Mouse (Mus musculus): ENCODE results near the gene Coq4.
A peak's percentile ranks its signal among the peaks of the same experiment; 100 is the strongest.

DNA sequence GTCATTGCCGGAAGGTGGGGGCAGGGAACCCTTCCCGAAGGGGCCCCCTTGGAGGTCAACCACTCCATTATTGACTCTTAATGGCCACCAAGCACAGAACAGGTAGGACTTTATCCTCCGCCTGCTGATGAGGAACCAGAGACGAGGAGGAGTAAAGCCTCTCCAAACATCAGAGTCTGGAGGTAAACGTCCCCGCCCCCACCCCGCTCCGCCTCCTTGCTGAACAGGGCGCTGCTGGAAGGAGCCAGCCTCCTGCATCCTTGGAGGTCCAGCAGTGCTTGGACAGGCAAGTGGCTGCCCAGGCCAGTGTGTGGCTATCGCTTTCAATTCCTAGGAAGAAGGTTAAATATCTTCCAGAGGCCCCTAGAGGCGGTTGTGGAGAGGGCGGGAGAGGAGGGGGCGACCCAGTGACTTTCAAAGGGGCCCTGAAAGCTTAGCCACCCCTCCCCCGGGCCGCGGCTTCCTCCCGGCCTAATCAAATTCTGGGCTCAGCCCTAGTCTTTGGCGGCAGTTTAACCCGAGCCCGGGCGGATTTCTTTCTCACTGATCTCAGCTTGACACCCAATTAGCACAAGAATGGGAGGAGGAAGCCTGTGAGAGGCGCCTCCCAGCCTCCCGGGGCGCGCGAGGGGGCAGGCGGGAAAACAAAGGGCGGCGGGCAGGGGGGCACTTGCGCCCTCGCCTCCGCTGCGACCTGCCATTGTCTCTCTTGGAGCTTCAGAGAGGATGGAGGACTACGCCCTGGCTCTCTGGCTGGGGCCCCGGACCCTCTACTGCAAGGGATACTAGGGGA lies 32.9 kb downstream of the Coq4 start, which contains the start of gene Urm1:
- TF ChIP-seq CTCF (conservative IDR thresholded peaks at IDR 0.05; ENCODE audit: low read length), result no peak
- peak; percentile 55; the same call in 1 of the 2 replicates for TF ChIP-seq NANOG (IDR thresholded peaks at IDR 0.05; ENCODE audit: borderline replicate concordance, low read length)
- peak; percentile 64 for TF ChIP-seq POU5F1 (IDR thresholded peaks at IDR 0.05; ENCODE audit: borderline replicate concordance, low read length)
